Mouse (Mus musculus): ENCODE measurements around the gene Dazap1. TPM values are rescaled to one million over a fixed set of nuclear protein-coding genes. Genes with fewer than 3 reads are reported as not detected.

The Dazap1 gene
- 594 and 636 TPM in 2 replicates for polyA plus RNA-seq (2012)

DNA sequence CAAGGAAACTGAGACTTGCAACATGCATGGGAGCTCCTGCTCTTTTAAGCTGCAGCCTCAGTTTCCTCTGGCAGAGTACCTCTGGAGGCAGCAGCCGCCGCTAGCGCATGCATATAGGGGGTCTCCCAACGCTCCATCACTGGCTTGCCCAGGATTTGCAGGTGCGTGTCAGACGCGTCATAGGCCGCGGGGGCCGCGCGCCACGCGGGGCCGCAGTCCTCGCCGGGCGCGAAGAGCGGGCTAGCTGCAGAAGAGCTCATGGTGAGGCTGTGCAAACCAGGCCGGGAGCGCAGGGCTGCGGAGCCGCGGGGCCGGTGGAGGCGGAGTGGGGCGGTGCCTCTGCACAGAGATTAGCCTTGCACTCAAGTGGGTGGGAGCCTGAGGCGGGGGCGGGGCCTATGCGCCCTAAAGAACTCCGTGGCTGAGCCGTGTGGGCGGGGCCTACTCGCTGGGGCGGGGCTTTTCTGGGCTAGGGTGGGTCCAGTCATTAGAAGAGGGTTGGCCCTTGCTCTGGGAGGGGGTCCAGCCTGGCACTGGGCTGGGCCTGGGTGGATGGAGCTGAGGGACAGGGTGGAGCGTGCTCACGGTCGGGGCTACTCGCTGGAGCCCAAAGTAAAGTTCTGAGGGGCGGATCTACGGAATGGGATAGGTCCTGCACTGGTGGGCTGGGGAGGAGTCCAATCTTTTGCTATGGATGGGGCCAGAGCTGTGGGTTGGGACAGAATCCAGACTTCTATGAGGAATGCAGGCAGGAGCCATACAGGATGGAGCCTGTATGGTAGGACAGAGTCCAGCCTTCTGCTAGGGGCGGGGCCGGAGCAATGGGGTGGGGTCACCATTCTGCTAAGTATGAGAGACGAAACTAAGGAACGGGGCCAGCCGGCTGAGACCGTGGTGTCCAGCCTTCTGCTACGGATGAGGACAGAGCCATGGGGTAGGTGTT, at the start of gene Dazap1, which contains the start of gene Gamt:
Gene Dazap1 (plus strand): TSS at position 845 of the 943 bp plus-strand sequence.
Gene Gamt (minus strand): TSS at position 371 of the 943 bp plus-strand sequence.

DNA sequence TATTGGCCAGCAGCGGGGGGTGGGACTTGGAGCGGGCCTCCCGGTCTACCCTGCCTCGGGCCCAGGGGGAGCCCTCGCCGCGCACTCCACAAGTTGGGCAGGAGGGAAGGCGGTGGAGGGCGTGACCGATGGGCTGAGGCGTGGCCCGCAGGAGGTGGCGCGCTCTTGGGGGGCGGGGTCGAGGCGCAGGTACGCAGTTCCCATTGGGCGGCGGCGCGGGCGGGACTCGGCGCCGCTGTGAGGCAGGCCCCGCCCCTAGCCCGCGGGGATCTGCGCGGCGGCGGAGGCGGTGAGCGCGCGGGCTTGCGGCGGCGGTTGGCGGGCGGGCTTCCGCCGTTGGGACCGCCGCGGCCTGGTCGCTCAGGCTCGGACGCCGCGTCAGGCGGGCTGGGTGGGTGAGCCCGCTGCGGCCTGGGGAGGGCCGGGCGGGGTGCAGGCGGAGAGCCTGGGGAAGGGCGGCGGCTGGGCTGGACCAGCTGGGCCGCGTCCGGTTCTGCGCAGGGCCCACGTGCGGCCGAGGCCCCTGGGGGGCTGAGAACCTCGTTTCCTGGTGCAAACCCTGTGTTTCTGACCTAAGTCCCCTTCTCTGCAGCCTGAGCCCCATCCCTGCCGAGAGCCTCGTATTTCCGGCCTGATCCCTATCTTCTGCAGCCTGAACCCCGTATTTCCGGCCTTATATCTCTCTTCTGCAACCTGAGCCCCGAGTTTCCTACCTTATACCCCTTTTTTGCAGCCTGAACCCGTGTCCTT, 34.7 kb upstream of the Dazap1 start, which contains the start of gene Mum1:
Gene Mum1 (plus strand): TSS at position 19 of the 750 bp plus-strand sequence.

DNA sequence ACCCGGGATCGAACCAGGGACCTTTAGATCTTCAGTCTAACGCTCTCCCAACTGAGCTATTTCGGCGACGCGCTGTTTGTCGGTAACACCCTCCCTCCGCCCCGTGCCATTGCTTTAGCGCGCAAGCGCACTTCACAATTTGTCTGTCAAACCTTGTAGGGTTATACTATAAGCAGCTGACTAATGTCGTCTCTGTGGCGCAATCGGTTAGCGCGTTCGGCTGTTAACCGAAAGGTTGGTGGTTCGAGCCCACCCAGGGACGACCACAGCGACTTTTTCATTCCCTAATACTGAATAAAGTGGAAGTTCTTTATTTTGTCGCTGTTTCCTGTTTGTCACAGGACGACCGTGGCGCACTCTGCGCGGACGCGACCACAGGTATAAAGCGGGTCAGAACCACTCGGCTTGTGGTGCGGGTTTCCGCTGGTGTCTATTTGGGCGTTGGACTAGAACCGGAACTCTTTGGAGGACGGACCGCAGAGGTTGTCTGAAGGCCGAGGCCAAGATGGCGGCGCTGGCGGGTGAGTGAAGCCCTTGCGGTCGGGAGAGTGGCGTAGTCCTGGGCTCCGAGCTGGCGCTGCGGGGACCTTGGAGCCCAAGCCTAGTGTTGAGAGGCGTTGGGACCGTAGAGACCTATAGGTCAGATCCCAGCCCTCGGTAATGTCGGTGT, 12.2 kb upstream of the Dazap1 start, which contains the start of gene Ndufs7:
Gene Ndufs7 (plus strand): TSS at position 151 of the 670 bp plus-strand sequence.

DNA sequence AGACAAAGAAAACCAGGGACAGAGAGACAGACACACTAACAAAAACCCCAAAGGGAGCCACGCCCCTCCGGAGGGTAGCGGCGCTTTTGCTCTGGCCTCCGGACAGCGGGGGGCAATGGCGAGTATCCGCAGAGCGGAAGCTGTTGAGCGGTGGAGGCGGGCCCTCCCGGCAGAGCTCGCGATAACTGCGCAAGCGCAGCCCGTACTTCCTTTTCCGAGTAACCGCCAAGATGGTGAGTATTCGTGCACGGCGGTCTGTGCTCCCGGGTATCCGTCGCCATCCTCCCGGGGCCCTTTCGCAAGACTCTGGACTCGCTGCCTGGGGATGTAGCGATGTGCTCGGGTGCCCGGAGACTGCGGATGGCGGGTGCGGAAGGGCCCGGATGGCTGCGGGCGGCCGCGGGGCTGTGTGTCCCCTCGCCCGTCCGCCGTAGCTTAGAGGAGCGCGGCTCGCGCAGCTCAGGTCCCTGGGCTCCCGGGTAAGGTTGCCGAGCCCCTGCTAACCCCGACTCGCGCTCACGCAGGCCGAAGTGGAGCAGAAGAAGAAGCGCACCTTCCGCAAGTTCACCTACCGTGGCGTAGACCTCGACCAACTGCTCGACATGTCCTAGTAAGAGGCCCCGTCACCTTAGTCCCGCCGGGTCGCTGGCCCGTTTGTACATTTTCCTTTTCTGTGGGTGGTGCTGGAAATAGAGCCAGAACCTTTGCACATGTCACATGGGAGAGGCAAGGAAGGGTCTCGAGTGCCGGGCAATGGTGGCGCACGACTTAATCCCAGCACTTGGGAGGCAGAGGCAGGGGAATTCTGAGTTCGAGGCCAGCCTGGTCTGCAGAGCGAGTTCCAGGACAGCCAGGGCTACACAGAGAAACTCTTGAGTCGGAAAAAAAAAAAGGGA, 31.2 kb downstream of the Dazap1 start, which contains the start of gene Rps15:
Gene Rps15 (plus strand): TSS at position 203 of the 896 bp plus-strand sequence.

DNA sequence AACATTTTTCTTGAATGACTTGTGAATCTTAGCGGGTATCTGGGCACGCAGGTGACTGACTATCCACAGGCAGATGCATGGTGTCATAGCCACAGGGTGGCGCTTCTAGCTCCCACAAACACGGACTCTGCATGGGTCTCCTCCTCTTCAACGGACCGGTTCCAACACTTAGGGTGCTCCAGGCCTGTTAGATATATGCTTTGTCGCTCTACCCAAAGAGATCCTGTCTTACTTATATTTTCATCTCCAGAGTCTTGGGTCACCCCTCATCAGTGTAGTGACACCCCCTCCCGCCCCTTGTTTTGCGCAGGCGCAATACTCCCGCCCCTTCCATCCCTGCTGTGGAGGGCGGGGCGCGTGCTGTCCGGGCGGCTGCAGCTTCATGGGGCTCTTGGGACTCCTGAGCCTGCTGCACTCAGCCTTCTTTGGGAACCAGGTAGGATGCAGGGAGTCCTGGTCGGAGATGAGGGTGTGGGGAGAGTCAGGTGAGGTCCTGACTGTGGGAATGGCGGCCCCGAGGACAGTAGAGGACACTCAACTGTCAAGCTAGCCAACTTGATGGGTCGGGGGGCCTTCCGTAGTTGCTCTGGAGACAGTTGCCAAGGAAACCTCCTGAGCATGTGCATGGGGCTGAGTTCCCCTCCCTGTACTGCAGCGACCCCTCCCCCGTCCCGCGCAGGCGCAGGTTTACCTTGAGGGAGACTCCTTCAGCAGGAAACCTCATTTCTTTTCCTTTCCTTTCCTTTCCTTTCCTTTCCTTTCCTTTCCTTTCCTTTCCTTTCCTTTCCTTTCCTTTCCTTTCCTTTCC, 34.5 kb downstream of the Dazap1 start, which contains the start of gene Apc2:
Gene Apc2 (plus strand): TSS at position 360 of the 808 bp plus-strand sequence.

DNA sequence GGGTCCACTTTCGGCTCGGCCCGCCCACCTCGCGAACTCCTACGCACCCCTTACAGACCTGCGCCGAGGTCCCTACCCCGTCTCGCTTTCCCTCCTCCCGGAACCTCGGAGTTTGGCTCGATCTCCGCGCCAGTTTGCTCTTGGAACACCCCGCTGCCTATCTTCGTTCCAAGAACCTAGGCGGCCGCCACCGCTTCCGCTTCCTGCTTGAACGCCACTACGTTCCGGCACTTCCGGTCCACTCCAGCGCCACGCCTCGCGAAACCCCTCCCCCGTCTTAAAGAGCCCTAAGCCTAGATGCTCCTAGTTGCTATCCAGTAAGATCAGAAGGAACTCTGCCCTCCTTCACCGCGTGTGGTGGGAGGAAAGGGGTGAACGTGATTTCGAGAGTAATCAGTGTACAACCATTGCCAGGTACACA, 59.1 kb downstream of the Dazap1 start, which contains the start of gene 2310011J03Rik:
Gene 2310011J03Rik (minus strand): TSS at position 198 of the 421 bp plus-strand sequence.

DNA sequence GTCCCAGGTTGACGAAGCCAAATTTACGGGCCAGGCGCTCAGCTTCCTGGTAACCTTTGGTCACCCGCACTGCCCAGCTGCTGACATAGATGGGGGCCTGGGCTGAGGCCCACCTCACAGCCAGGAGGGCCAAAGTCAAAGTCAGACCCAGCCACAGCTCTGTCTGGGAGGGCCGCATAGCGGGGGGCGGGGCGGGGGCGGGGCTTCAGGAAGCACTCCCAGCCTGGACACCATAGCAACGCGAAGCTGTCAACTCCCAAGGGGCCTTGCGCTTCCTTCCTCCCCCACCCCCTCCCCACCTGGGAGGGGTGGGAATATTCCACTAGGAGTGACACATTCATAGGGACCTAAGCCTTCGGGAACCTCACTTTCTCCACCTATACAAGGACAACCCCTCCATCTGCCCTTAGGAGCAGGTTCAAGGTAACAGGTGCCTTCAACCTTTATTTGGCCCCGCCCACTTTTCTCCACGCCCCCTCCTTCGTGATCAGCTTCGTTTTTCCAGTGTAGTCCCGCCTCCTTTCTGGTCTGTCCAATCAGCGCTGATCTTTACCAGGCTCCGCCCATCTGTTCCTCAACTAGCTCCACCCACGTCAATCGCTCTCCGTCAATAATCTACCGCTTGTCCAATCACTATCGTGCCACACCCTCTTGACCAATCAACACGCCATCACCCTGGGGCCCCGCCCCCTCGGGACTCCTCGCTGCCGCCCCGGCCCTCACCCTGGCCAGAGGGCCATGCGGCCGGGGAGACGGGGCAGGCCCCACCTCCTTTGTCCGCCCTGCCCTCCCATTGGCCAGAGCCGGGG, 68.2 kb downstream of the Dazap1 start, which contains the start of the genes Pcsk4 and Reep6:
Gene Pcsk4 (minus strand): TSS at position 226 of the 809 bp plus-strand sequence.
Gene Reep6 (plus strand): TSS at position 681 of the 809 bp plus-strand sequence.

Other genes with a start within 250 kb of the Dazap1 start
- gene Arhgap45, start 244.8 kb upstream of the Dazap1 start, polyA plus RNA-seq (2012): 397 and 427 TPM in 2 replicates
- 217 and 273 TPM in 2 replicates for gene Polr2e, start 221.7 kb upstream of the Dazap1 start, polyA plus RNA-seq (2012)
- 1,103 and 1,136 TPM in 2 replicates for gene Gpx4, start 214.3 kb upstream of the Dazap1 start, polyA plus RNA-seq (2012)
- gene Sbno2, start 155.9 kb upstream of the Dazap1 start, polyA plus RNA-seq (2012): 77.6 and 78.0 TPM in 2 replicates
- 176 and 185 TPM in 2 replicates for gene Stk11, start 145.7 kb upstream of the Dazap1 start, polyA plus RNA-seq (2012)
- 1,245 and 1,266 TPM in 2 replicates for gene Atp5d, start 122.9 kb upstream of the Dazap1 start, polyA plus RNA-seq (2012)
- 32.3 and 53.4 TPM in 2 replicates for gene Cbarp, start 120.7 kb upstream of the Dazap1 start, polyA plus RNA-seq (2012)
- gene Midn, start 113.2 kb upstream of the Dazap1 start, polyA plus RNA-seq (2012): 312 and 336 TPM in 2 replicates
- 43.7 and 63.7 TPM in 2 replicates for gene Cirbp, start 95.5 kb upstream of the Dazap1 start, polyA plus RNA-seq (2012)
- 9.2 and 11.3 TPM in 2 replicates for gene 1600002K03Rik, start 88.5 kb upstream of the Dazap1 start, polyA plus RNA-seq (2012)
- 1.1 and 2.4 TPM in 2 replicates for gene Efna2, start 82.0 kb upstream of the Dazap1 start, polyA plus RNA-seq (2012)
- 29.1 and 31.3 TPM in 2 replicates for gene Mum1, start 35.1 kb upstream of the Dazap1 start, polyA plus RNA-seq (2012)
- gene Ndufs7, start 12.4 kb upstream of the Dazap1 start, polyA plus RNA-seq (2012): 178 and 185 TPM in 2 replicates
- 5.0 and 5.2 TPM in 2 replicates for gene Gamt, start 474 bp upstream of the Dazap1 start, polyA plus RNA-seq (2012)
- gene Rps15, start 31.0 kb downstream of the Dazap1 start, polyA plus RNA-seq (2012): 9,463 and 9,670 TPM in 2 replicates
- gene Apc2, start 34.5 kb downstream of the Dazap1 start, polyA plus RNA-seq (2012): 0.43 and 0.77 TPM in 2 replicates
- gene 2310011J03Rik, start 59.1 kb downstream of the Dazap1 start, polyA plus RNA-seq (2012): 74.9 and 88.4 TPM in 2 replicates
- 18.0 and 23.1 TPM in 2 replicates for gene Pcsk4, start 68.0 kb downstream of the Dazap1 start, polyA plus RNA-seq (2012)
- gene Reep6, start 68.5 kb downstream of the Dazap1 start, polyA plus RNA-seq (2012): 13.1 and 18.3 TPM in 2 replicates
- 7.0 and 10.4 TPM in 2 replicates for gene Adamtsl5, start 86.9 kb downstream of the Dazap1 start, polyA plus RNA-seq (2012)
- 0.23 and 0.25 TPM in 2 replicates for gene Plk5, start 95.0 kb downstream of the Dazap1 start, polyA plus RNA-seq (2012)
- gene Mex3d, start 126.2 kb downstream of the Dazap1 start, polyA plus RNA-seq (2012): 29.8 and 33.4 TPM in 2 replicates
- 234 and 278 TPM in 2 replicates for gene Mbd3, start 138.1 kb downstream of the Dazap1 start, polyA plus RNA-seq (2012)
- gene Uqcr11, start 145.3 kb downstream of the Dazap1 start, polyA plus RNA-seq (2012): 1,352 and 1,389 TPM in 2 replicates
- gene Tcf3, start 172.2 kb downstream of the Dazap1 start, polyA plus RNA-seq (2012): 552 and 623 TPM in 2 replicates
- 0.01 and 0.04 TPM in 2 replicates for gene Onecut3, start 233.3 kb downstream of the Dazap1 start, polyA plus RNA-seq (2012)